Mouse (Mus musculus) erythroid progenitor cell, adult 5-6 weeks (primary cell): ENCODE results near the gene Sfmbt2. TPM values are rescaled to one million over a fixed set of nuclear protein-coding genes. Genes with fewer than 3 reads are reported as not detected.

Source experiments
- ATAC-seq: replicated peaks from 2 replicates; pipeline ENCODE4 v1.8.0; 2016; ENCODE audit warnings: moderate number of reproducible peaks, mild to moderate bottlenecking, moderate TSS enrichment, inconsistent platforms; ENCODE audit not compliant: poor library complexity, low FRiP score, severe bottlenecking
- total RNA-seq, 2 experiments: library from RNA; stranded (forward) in 1 of 2; stranded (reverse) in 1 of 2; fragments of 150-400 nt in 1 of 2; fragments of 186-747, 209-891 nt in 1 of 2; gene quantifications; 2 replicates each; pipeline versions ENCODE4 v1.2.3 to v1.2.4; 2015 to 2017; ENCODE audit warnings: low replicate concordance in 2 of 2

Sfmbt2 gene
- total RNA-seq, 2 experiments from 2014 or later, result 0.38 TPM; not detected in 1

DNA sequence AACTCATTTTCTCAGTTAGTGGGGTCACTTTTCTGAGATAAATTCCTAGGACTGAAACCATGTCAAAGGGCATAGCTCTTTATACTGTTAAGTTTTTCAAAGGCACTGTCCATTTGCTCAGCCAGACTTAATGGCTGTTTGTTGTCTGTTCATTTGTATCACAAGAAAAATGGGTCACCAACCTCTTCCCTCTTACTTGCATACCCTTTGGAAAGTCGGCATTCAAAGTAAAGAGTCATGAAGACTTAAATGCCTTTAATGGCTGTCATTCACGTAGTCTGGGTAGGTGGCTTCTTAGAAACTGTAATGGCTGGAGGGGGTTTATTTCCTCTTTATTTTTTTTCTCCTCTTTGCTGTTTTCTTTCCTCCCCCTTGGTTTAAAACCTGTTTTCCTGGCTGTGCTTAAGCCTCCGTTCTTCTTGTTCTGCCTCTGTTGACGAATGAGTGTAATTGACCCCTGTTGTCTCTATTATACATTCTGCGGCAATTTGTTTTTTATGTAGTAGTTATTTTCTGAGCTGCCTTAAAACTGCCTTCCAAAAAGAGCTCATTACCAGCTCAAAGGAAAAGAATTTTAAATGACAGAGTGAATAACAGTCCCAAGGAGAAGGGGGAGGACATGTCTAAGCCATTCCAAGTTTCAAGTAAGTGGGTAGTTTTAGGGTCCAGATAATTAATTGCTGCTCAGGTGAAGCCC, 151.6 kb downstream of the Sfmbt2 start:
- no peak for ATAC-seq

DNA sequence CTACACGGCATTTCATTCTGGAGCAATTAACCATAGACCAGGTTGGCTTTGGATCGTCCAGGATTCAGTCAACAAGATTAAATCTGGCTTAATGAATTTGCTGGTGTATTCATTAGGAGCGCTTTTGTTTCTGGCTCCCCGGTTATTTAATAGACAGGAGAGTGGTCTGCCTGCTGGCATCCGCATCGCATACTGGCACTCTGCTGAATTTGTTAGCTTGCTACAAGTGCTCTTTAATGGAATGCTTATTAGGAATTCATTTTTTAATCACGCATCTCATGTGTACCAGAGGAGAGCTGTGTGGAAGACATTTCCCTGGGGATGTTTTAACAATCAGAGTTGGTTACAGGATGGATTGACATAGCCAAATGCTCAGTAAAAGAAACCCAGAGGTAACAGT, 155.3 kb downstream of the Sfmbt2 start:
- ATAC-seq, result no peak

DNA sequence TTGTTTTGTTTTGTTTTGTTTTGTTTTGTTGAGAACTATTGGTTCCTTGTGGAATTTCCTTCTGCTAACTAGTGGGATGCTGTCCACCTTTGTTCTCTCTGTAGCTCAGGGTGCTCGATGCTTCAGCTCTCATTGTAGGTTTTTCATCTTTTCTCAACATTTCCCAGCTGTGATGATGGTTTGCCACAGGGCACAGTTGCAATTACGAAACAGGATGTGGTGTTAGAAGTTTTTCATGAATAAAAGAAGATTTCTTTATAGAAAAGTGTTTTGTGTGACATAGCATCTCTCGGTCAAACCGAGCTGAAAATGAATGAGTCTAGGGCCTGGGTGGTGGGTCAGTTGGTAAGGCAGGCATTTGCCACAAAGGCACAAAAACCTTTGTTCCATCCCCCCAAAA, 171.5 kb downstream of the Sfmbt2 start:
- no peak for ATAC-seq

GRCm38 (mm10) chr2:10542388-10542787, 172.1 kb downstream of the Sfmbt2 start:
- ATAC-seq, result no peak

DNA sequence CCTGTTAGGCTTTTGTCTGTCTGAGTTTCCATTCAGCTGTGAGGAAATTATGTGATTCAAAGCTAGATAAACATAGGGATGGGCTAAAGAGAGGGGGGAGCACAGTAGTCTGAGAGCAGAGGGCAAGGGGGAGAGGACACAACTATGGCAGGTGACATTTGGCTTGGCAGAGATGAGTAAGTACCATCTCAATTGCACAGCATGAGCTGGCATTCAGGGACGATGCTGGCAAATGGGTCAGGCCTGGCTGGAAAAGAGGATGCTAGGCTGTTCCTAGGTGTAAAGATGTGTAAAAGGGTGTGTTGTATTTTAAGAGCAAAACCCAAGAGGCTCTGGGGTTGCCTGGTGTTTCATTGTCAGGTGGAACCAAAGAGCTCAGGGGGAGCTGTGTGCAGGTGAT, 188.5 kb downstream of the Sfmbt2 start:
- ATAC-seq, result no peak

DNA sequence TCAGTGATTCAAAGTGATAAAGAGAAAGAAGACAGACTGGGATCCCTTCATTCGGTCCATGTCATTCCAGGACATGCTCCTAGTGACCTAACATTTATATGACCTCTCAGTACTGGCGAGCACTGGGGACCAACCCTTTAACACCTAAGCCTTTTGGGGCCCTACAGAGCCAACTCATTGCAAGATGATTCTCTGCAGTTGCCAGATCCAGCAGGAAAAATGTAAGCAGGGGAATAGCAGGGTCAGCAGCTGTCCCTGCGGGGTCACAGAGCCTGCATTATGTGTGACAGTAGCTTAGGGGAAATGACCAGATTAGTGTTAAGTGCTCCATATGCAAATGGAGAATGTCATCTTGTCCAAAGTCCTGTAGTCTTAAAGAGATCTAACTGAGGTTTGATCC, 195.2 kb downstream of the Sfmbt2 start:
- ATAC-seq, result no peak

DNA sequence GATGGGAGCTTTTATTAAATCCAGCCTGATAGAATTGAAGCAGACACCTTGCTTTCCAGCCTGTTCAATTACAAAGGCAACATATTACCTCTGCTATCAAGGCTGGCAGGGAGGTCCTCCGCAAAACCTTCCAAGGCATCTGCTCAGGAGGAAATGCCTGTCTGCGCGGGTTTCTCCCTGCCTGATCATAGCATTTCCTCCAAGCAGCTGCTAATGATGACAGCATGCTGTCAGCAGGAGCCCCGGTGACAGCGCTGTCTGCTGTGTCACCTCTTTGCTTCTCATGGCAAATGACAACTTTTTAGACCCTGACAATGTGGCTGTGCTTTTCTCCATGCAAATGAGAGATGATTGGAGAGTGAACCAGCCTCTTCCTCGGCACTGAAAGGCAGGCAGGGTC, 199.1 kb downstream of the Sfmbt2 start:
- no peak for ATAC-seq

GRCm38 (mm10) chr2:10572311-10572710, 202.0 kb downstream of the Sfmbt2 start:
- ATAC-seq, result no peak

DNA sequence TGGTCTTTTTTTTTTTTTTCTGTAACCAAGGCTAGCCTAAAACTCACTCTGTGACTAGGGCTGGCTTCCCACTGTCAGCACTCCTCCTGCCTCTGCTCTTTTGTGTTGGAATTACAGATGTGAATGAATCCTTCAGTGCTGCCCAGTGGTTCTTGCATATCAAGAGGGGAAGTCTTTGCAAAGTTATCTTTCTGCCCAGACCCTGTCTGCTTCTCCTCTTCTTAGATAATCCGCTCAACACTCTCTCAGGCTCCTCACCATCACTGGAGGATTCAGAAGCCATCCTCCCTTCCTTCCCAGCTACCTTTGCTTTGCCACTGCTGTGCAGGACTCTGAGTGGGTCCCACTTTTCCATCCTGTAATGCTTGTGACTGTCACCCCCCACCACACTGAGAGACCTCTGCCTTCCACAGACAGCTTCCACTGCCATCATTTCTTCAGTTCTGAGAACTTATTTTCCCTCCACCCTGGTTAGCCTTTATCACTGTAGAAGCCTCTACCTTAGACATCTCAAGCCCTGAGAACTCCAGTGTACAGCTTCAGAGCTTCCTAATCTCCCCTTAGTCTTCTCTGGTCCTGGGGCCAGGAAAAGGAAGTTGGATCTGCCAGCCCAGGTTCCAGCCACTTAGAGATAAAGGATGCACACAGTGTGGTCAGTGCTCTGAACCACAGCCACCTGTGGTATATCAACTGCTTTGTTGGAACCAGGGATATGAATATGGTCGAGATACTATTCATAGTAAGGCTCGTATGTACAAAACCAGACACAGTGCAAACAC, 205.8 kb downstream of the Sfmbt2 start:
- no peak for ATAC-seq

GRCm38 (mm10) chr2:10582673-10583072, 212.4 kb downstream of the Sfmbt2 start:
- ATAC-seq, result no peak

- ATAC-seq, result no peak
Observed at GRCm38 (mm10) chr2:10583103-10583502, 212.8 kb downstream of the Sfmbt2 start.

GRCm38 (mm10) chr2:10591310-10591709, 221.0 kb downstream of the Sfmbt2 start:
- no peak for ATAC-seq

GRCm38 (mm10) chr2:10615500-10615899, 245.2 kb downstream of the Sfmbt2 start:
- ATAC-seq, result no peak

Other genes starting within 250 kb of the Sfmbt2 start
- gene Itih2, start 239.1 kb upstream of the Sfmbt2 start, total RNA-seq (2015; ENCODE audit: low replicate concordance), result not detected in 2 replicates
- not detected in 2 replicates for gene Itih2, start 239.1 kb upstream of the Sfmbt2 start, total RNA-seq (2017; ENCODE audit: low replicate concordance)
- 0.72 and 1.3 TPM in 2 replicates for gene Itih5, start 216.9 kb upstream of the Sfmbt2 start, total RNA-seq (2015; ENCODE audit: low replicate concordance)
- gene Itih5, start 216.9 kb upstream of the Sfmbt2 start, total RNA-seq (2017; ENCODE audit: low replicate concordance), result 0.91 and 1.2 TPM in 2 replicates